Mouse (Mus musculus) midbrain, embryonic 14.5 days (tissue): Measurements from ENCODE around the gene Snap25. TPM values are rescaled to one million over a fixed set of nuclear protein-coding genes. Genes with fewer than 3 reads are reported as not detected.

Experiments used
- ATAC-seq: fragments of 200-750 bp; cut with Nextera tagmentation; 2 replicates; pipeline ENCODE4 v1.8.0; 2017; ENCODE audit warnings: moderate number of reproducible peaks, moderate library complexity; ENCODE audit not compliant: low FRiP score, low TSS enrichment
- DNase-seq: peaks from one replicate; pipeline ENCODE4 v3.0.0-alpha.2; 2015
- H3K27ac ChIP-seq: fragments of 300-500 bp; sonication (generic); replicated peaks from 2 replicates; pipeline ENCODE4 v1.5.1; 2014; ENCODE audit warnings: mild to moderate bottlenecking, low read depth, low read length, moderate library complexity
- H3K27me3 ChIP-seq: fragments of 300-500 bp; sonication (generic); 2 replicates; pipeline ENCODE4 v1.6.1; 2014; ENCODE audit warnings: low read length, control low read depth, mixed read lengths; ENCODE audit not compliant: control insufficient read depth, insufficient read depth
- H3K36me3 ChIP-seq: fragments of 300-500 bp; sonication (generic); 2 replicates; pipeline ENCODE4 v1.6.1; 2014; ENCODE audit warnings: low read length, control low read depth; ENCODE audit not compliant: control insufficient read depth, insufficient read depth
- H3K4me1 ChIP-seq: fragments of 300-500 bp; sonication (generic); 2 replicates; pipeline ENCODE4 v1.6.1; 2014; ENCODE audit warnings: mild to moderate bottlenecking, antibody characterized with exemption, low read length, control low read depth; ENCODE audit not compliant: control insufficient read depth, insufficient read depth
- H3K4me2 ChIP-seq: fragments of 300-500 bp; sonication (generic); 2 replicates; pipeline ENCODE4 v1.6.1; 2014; ENCODE audit warnings: mild to moderate bottlenecking, low read length, moderate library complexity
- H3K4me3 ChIP-seq: fragments of 300-500 bp; sonication (generic); replicated peaks from 2 replicates; pipeline ENCODE4 v1.5.1; 2014; ENCODE audit warnings: low read depth, low read length
- H3K9ac ChIP-seq: fragments of 300-500 bp; sonication (generic); replicated peaks from 2 replicates; pipeline ENCODE4 v1.6.1; 2014; ENCODE audit warnings: mild to moderate bottlenecking, low read length, moderate library complexity
- H3K9me3 ChIP-seq: fragments of 300-500 bp; sonication (generic); 2 replicates; pipeline ENCODE4 v1.6.1; 2016; ENCODE audit warnings: low read length, control low read depth, mixed read lengths; ENCODE audit not compliant: control insufficient read depth
- WGBS: fragments of 180-500 bp; shearing (Covaris S2); extraction: QIAGEN DNeasy Blood & Tissue Kit; methylation state at CpG from one replicate; pipeline ENCODE4 v1.1.7; 2014; 5-methylcytosine and 5-hydroxymethylcytosine counted together
- polyA plus RNA-seq: library from polyadenylated mRNA; unstranded; fragments of >200 nt; fragmentation: Nextera tagmentation; extraction: Ambion mirVana; gene quantifications from 2 replicates; pipeline ENCODE4 v1.2.1, GENCODE M21; 2014

The Snap25 gene
- polyA plus RNA-seq, 1 experiment from 2014 or later: 125 TPM

DNA sequence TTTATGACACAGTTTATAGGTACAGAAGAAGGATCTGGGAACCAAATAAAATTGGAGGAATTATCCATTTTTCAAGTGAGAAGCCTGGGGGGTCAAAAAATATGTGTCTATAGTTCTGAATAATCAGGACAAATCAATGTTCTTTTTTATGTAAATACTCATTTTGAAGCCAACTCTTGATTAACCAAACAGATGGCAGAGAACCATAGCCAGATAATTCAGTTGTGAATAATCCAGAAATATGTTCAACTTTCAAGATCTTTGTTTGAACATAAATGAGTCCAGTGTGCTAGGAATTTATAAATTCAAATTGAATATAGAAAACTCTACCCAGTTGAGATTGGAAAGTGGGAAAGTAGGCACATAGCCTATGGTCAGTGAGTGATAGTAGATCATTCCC, 67.0 kb downstream of the Snap25 start:
- Histone ChIP-seq H3K36me3 (peaks cover 37% of the 10 kb centered on the region), H3K4me1 (no peaks in the 10 kb centered on the region), H3K4me3 (no peak overlapping the region), H3K4me2 (no peak overlapping the region), H3K9ac (no peak overlapping the region), H3K27me3 (no peaks in the 10 kb centered on the region), H3K9me3 (no peaks in the 10 kb centered on the region), H3K27ac (no peak overlapping the region)
- no peak for DNase-seq
- no peak for ATAC-seq

DNA sequence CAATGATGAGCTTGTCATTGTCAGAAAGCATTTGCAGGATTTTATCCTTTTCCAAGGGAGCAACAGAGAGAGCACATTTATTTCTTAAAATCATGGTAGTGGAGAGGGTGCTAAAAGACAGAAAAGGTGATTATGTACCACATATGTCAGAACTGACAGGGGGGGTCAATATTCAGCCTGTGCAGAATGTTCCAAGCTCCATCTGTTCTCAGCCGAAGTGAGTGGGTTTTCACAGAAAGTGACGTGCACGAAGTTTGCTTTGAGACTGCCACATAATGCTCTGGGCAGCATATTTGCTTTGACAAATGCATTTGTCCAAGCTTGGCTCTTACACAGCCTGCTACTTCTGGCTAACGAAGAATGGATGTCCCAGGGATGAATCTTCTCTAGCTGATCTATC, 71.1 kb downstream of the Snap25 start:
- WGBS: 88% methylated on average over 4 of the region's 4 CpGs
- DNase-seq (no peak), ATAC-seq (no peak)
- H3K4me3 ChIP-seq: no peak overlapping the region
- H3K27me3 ChIP-seq: no peaks in the 10 kb centered on the region
- peaks cover 16% of the 10 kb centered on the region; the same call in 1 of the 2 replicates for H3K36me3 ChIP-seq
- H3K4me2 ChIP-seq: no peak overlapping the region
- no peaks in the 10 kb centered on the region for H3K4me1 ChIP-seq
- no peak overlapping the region for H3K27ac ChIP-seq
- H3K9ac ChIP-seq: no peak overlapping the region
- H3K9me3 ChIP-seq: no peaks in the 10 kb centered on the region

DNA sequence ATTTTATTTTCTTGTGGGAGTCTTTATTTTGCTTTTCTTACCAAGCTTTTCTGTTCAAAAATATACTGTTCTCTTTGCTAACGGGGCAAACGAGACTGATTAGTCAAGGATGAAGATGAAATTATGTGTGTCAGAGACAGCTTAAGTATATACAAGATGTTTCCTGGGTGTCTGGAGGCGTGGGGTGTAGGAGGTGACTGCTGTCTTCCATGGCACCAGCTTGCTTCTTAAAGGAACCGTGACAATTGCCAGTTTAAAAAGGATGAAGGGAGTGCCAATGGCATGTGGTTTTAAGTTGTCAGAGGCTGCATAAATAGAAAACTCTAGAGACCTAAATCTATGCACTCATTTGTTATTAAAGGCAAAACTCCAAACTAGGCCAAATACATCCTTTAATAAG, 75.1 kb downstream of the Snap25 start:
- Histone ChIP-seq H3K9ac (no peak overlapping the region), H3K9me3 (no peaks in the 10 kb centered on the region), H3K4me3 (no peak overlapping the region), H3K4me1 (no peaks in the 10 kb centered on the region), H3K36me3 (no peaks in the 10 kb centered on the region), H3K27me3 (no peaks in the 10 kb centered on the region), H3K4me2 (no peak overlapping the region), H3K27ac (no peak overlapping the region)
- DNase-seq: no peak
- 44% methylated on average over 4 of the region's 4 CpGs for WGBS
- no peak for ATAC-seq

DNA sequence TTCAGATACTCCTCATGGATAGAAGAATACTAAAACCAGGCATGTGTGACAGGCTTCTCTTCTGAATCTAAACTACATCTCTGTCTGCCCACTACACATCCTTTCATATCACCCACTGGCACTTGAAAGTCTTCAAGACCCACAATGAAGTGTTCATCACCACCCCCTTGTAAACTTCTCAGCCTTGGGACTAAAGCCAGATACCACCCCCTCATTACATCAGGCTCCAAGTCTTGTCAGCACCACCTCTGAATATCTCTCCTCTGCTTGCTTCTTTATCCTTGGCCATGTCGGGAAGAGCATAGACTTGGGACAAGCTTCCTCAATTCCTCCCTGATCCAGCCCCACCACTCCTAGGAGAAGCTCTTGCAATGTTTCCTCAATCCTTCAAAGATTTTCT, 83.3 kb downstream of the Snap25 start:
- ATAC-seq (no peak), DNase-seq (no peak)
- H3K4me1 ChIP-seq: no peaks in the 10 kb centered on the region
- no peaks in the 10 kb centered on the region for H3K36me3 ChIP-seq
- H3K4me3 ChIP-seq: no peak overlapping the region
- no peak overlapping the region for H3K4me2 ChIP-seq
- no peak overlapping the region for H3K9ac ChIP-seq
- no peak overlapping the region for H3K27ac ChIP-seq
- H3K27me3 ChIP-seq: no peaks in the 10 kb centered on the region
- H3K9me3 ChIP-seq: no peaks in the 10 kb centered on the region
- WGBS: 89% methylated on average over 1 of the region's 1 CpGs

DNA sequence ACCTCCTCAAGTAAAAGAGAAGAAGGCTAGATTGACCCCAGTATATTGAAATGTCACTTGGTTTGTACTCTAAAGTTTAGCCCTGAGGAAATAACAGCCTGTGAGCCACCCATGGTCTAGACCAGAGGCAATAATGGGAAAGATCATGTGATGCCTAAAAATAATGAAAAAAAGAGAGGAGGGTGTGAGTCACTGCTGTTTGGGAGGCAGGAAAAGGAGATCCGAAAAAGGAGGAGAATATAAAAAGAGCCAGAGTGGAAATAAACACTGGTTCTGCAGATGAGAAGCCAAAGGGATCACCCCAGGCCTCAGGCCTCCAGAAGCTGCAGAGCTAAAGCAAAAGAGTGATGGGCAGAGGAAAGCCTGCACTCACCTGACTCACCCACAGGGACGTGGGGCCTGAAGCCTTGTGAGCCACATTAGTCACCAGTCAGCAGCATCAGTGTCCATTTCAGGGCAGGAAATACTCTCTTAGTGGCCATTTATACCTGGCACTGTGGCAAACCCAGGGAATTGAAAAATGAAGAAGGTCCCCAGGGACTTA, 85.7 kb downstream of the Snap25 start:
- ATAC-seq (no peak), DNase-seq (no peak)
- Histone ChIP-seq H3K9me3 (no peaks in the 10 kb centered on the region), H3K4me3 (no peak overlapping the region), H3K36me3 (no peaks in the 10 kb centered on the region), H3K4me2 (no peak overlapping the region), H3K4me1 (no peaks in the 10 kb centered on the region), H3K27ac (no peak overlapping the region), H3K27me3 (no peaks in the 10 kb centered on the region), H3K9ac (no peak overlapping the region)
- WGBS: 78% methylated on average over 2 of the region's 2 CpGs

DNA sequence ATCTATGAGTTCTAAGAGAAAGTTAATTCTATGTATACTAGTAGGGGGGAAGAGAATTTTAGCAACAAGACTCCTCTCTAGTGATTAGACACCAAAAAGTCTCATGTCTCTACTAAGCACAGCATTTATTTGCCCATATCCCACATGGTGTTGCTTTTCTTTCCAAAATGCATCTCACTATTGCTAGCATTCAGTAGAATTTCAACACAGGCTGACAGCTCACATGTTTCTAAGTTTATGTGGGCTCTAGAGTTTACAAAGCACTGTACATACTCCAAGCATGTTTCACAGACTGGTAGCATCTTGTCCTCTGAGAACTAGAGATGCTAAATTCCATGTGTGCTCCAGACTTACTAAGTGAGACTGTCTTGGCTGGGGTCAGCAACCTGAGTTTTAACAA, 87.8 kb downstream of the Snap25 start:
- Histone ChIP-seq H3K4me2 (no peak overlapping the region), H3K4me1 (no peaks in the 10 kb centered on the region), H3K9ac (no peak overlapping the region), H3K27ac (no peak overlapping the region), H3K4me3 (no peak overlapping the region), H3K27me3 (no peaks in the 10 kb centered on the region), H3K9me3 (no peaks in the 10 kb centered on the region), H3K36me3 (no peaks in the 10 kb centered on the region)
- ATAC-seq: no peak
- no peak for DNase-seq

DNA sequence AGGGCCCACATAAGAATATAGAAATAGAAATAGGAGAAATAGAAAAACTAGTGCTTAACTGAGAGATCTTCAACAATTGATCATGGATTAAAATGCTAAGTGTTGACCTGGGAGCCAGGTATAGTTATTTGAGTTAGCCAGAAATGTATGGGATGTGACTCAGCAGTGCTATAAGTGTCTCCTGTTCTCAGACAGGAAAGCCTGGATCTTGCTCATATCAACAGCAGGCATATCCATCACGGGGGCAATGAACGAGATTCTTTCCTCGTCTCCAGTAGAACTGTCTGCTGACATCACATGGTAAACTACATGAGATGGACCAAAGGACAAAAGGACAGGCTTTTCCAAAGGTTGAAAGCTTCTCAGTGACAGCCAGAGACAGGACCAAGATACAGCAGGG, 88.8 kb downstream of the Snap25 start:
- Histone ChIP-seq H3K9ac (no peak overlapping the region), H3K9me3 (no peaks in the 10 kb centered on the region), H3K27me3 (no peaks in the 10 kb centered on the region), H3K4me1 (no peaks in the 10 kb centered on the region), H3K36me3 (no peaks in the 10 kb centered on the region), H3K27ac (no peak overlapping the region), H3K4me3 (no peak overlapping the region), H3K4me2 (no peak overlapping the region)
- DNase-seq (no peak), ATAC-seq (no peak)
- 87% methylated on average over 3 of the region's 3 CpGs for WGBS

DNA sequence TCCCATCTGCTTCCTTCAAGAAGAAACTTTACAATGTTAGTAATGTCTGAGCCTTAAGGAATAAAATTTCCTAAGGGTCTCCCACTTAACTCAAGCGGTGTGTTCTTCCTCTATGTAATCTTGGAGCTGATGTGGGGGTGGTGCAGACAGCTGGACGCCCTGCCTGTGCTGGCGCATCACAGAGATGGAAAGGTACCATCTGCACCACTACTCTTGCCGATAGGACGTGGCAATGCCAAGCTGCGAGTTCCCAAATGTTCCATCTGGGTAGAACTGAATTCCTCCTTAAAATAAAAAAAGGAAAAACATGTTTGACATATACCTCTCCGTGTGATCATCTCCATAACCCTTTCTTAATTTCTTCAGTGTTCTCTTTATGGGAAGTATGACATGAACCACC, 89.9 kb downstream of the Snap25 start:
- DNase-seq (no peak), ATAC-seq (no peak)
- WGBS: 93% methylated on average over 7 of the region's 7 CpGs
- H3K9me3 ChIP-seq: no peaks in the 10 kb centered on the region
- H3K4me2 ChIP-seq: no peak overlapping the region
- no peaks in the 10 kb centered on the region for H3K4me1 ChIP-seq
- no peak overlapping the region for H3K9ac ChIP-seq
- no peak overlapping the region for H3K4me3 ChIP-seq
- no peaks in the 10 kb centered on the region for H3K36me3 ChIP-seq
- no peaks in the 10 kb centered on the region for H3K27me3 ChIP-seq
- H3K27ac ChIP-seq: no peak overlapping the region

DNA sequence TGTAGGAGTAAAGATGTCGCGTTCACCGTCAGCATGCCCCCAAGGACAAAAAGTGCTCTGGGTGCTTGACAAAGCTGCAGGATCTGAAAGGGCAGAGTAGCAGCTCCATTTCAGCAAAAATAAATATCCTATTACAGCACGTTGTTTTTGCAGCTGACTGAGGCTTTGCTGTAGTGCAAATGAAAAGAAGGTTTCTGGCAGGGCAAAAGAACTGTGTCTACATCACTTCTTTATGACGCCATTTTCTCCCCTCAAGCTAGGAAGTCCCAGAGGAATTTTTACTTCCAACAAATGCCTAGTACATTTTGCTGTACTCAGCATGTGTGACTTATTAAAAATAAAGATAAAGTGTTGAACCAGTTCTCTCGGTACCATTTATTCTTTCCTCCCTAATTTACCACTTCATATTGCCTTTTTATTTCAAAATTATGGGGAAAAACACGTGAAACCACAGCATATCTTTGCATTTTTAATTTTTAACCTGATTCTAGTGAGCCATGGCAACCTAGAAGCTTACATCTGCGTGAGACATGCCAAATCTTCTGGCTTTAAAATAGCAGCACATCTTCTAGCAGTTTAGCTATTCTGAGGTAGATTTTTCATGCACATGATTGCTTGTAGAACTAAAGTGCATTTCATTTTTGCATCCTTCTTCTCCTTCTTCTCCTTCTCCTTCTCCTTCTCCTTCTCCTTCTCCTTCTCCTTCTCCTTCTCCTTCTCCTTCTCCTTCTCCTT, 94.9 kb downstream of the Snap25 start:
- H3K27me3 ChIP-seq: no peaks in the 10 kb centered on the region
- H3K36me3 ChIP-seq: no peaks in the 10 kb centered on the region
- H3K9me3 ChIP-seq: peaks cover 3% of the 10 kb centered on the region; the same call in 1 of the 2 replicates
- 80% methylated on average over 8 of the region's 8 CpGs for WGBS
- H3K9ac ChIP-seq: no peak overlapping the region
- H3K4me1 ChIP-seq: no peaks in the 10 kb centered on the region
- no peak overlapping the region for H3K4me3 ChIP-seq
- DNase-seq: peak; percentile 40
- no peak overlapping the region for H3K27ac ChIP-seq
- no peak for ATAC-seq
- H3K4me2 ChIP-seq: no peak overlapping the region
